Mouse (Mus musculus): ENCODE measurements around the gene 1110002E22Rik.

1110002E22Rik gene

DNA sequence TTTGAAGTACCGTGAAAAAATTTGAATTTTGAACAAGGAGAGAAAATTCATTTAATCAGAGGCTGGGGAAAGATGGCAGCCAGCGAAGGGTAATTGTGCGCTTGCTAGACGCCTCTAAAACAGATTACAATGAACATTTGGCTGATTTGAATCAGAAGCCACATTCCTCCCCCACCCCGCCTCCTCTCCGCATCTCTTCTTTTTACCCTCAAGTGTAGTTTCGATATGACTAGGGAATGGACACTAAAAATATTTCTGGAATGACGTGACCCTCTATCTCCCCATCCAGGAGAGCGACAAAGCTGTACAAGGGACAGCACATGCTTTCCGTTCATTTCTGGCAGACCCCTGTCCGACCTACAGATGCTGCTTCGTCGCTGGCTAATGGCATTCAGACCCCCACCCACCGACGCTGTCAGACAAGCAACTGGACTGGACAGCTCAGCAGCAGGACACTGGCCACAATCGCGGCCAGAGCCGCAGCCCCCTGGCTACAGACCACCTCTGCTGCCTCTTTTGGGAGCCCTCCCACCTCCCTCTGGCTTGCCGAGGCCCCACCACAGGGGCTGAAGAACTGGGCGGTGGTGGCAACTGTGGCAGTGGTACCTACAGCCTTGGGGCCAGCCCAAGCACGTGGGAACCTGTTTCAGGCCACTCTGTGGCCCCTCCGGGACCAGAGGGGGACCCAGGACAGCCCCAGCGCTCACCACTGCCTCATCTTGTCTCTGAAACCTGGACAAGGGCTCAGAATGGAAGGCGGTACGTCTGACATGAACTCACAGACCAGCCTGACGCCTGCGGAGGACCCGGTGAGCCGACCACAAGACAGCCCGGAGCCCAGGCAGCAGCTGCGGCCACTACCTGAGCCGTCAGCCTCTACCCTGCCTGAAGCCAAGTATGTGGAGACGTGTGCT lies at the start of gene 1110002E22Rik:
Gene 1110002E22Rik, plus strand, starts transcription at position 321 of the 914 bp plus-strand sequence.
- DNase-seq: no peak

GRCm38 (mm10) chr3:138016810-138017209 lies 48.0 kb upstream of the 1110002E22Rik start:
- DNase-seq: no peak

DNA sequence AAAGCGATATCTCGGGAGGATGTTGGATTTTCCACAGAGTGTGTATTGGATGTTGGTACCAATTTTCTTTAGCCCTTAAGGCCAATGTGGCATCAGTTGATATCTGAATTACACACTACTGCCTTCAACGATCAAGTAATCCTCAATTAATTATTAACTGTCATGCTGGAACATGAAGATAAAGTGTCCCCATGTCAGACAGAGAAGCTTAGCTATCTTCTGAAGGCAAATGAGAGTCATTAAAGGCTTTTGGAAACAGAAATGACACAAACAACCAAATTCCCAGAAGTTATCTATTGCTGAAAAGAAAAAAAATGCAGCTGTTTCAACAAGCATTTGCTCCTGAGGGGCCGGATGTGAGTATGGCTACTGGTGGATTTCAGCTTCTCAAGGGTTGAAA lies 42.8 kb upstream of the 1110002E22Rik start:
- DNase-seq: no peak

GRCm38 (mm10) chr3:138022651-138023050 lies 42.2 kb upstream of the 1110002E22Rik start:
- no peak for DNase-seq

- no peak for DNase-seq
Measured at GRCm38 (mm10) chr3:138026286-138026685, 38.6 kb upstream of the 1110002E22Rik start.

GRCm38 (mm10) chr3:138027575-138028362 lies 37.1 kb upstream of the 1110002E22Rik start:
- no peak for DNase-seq

- DNase-seq: peak; percentile 59
Measured at GRCm38 (mm10) chr3:138029351-138029750, 35.5 kb upstream of the 1110002E22Rik start.

DNA sequence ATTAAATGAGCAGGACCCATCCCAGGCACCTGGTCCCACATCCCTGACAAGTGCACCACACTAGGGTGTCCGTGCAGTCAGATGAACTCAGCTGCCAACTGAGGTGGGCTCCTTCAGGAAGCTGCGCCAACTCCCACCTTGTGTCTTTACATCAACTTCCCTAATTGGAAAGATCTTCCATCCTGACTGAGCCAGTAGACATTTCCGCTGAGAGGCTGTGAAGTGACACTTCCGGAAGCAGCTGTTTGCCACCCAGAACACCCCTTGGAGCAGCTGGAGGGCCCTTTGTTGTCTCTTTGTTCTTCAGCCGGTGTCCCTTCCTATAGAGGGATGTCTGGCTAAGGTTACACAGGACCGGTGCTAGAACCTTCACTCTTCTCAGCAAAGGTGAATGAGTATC lies 34.3 kb upstream of the 1110002E22Rik start:
- no peak for DNase-seq

GRCm38 (mm10) chr3:138033986-138034385 lies 30.9 kb upstream of the 1110002E22Rik start:
- DNase-seq: no peak

GRCm38 (mm10) chr3:138040938-138041337 lies 23.9 kb upstream of the 1110002E22Rik start:
- no peak for DNase-seq

GRCm38 (mm10) chr3:138041591-138042301 lies 23.1 kb upstream of the 1110002E22Rik start:
- no peak for DNase-seq

DNA sequence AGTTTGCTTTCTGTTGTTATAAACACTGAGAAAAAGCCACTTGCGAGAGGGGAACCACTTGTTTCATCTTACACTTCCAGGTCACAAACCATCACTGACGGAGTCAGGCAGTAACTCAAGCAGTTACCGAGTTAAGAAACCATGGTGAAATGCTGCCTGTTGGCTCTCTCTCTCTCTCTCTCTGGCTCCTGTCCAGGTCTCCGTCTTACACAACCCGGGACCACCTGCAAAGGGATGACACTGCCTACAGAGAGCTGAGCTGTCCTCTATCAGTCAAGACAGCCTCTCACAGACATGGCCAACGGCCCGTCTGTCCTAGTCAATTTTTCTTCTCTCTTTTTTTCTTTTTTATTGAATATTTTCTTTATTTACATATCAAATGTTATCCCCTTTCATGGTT lies 21.5 kb upstream of the 1110002E22Rik start:
- DNase-seq: no peak

GRCm38 (mm10) chr3:138049555-138049954 lies 15.3 kb upstream of the 1110002E22Rik start:
- DNase-seq: no peak

GRCm38 (mm10) chr3:138050772-138051171 lies 14.1 kb upstream of the 1110002E22Rik start:
- DNase-seq: no peak

DNA sequence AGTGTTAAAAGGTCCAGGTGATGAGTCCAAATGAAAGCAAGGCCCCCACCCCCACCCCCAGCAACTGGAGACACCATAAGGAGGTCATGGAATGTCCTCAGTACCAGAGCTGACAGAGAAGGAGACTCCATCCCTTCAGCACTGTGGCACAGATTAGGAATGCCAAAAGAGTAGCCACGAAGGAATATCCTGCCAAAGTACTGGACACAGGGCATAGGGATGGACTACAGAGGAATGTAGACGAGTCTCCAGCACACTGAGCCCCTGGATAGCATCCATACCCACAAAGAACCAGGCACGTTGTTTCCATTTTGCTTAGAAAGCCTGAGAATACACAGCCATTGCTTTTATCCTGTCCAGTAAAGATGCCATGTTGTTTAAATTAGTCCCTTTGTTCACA lies 13.4 kb upstream of the 1110002E22Rik start:
- no peak for DNase-seq

GRCm38 (mm10) chr3:138053969-138054368 lies 10.9 kb upstream of the 1110002E22Rik start:
- DNase-seq: no peak

- DNase-seq: no peak
Measured at GRCm38 (mm10) chr3:138056976-138057375, 7.9 kb upstream of the 1110002E22Rik start.

DNA sequence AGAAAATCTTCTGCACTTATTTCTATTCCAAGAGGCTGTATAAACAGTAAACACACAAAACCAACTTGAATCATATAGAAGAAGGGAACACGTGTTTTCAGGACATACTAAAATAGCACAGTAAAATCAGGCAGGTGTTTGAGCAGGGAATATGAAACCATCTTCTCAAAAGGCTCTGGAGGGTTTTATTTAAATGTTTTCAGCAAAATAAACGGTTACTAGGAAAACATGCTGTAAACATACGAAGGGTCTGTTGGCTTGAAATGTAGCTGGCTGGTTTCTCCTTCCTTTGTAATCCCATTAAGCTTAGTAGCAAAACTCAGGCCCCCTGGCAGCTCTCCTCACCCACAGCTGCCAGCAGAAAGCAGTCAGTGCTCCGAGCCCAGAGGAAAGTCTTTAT lies 6.6 kb upstream of the 1110002E22Rik start:
- no peak for DNase-seq

GRCm38 (mm10) chr3:138060429-138060828 lies 4.4 kb upstream of the 1110002E22Rik start:
- DNase-seq: no peak

DNA sequence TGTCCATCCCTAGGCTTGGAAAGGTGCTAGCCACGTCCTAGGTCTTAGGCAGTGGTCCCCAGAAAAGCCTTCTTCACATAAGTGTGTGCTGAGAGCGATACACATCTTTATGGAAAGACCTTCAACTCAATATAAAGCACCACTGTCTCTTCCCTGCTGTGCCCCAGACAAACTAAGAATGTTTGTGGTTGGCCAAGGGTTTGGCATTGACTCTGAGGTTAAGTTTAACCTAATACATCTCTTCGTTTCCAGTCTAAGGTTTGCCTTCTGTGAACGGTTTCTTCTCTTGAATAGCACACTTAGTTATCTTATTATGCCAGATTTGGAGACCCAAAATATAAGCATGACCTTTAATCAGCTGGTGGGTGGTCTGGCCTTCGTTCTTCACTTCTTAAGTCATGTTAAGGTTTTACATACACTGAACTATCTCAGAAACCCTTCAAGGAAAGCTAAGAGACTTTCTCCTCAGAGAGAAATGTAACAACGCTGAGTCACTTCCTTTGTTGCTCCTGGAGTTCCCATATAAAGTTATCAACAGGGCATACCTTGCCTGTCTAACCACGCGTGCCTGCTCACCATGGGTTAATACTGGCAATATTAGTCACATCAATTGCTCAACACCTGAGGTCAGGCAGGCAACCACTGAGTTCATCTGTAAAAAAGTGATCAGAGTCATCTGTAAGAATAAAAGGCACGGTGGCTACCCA lies 3.5 kb upstream of the 1110002E22Rik start:
- DNase-seq: no peak

DNA sequence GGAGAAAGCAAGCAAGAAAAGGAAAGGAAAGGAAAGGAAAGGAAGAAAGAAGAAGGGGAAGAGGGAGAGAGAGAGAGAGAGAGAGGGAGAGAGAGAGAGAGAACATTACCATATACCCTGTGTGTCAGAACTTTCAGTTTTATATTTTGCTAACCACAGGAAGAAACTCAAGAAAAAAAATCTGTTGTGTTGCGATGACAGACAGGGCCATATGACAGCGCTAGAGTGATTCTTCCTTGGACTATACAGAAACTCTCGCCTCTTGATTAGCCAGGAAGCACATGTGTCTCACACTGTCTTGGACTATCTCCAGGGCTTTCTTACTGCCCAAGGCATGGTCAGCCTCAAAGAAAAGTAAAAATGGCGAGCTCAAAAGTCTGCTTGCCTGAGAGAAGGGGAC lies 2.2 kb upstream of the 1110002E22Rik start:
- no peak for DNase-seq

DNA sequence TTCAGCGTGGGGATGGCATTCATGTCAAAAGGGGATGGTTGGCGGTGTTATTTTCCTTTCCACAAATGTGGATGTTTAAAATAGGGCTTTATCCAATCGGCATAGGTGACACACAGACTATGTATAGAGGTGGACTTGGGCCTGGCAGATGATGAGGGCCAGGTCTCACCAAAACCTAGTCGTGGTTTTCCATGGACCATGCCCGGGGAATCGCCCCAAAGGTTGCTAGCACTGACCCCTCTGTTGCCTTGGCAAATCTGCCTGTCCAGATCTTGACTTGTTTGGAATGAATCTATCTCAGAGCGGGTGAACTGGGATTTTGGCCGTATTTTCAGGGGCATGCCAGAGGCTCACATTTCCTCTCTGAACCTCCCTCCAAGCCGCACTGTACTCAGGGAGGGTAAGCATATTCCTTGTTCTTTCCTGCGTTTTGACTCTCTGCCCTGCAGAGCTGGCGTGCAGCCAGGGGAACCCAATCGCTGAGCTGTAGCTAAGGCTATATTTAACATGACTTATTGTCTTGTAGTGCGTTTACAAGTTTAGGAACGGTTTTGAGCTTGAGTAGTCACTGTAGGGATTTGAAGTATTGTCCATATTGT lies 1.0 kb upstream of the 1110002E22Rik start:
- peak; percentile 14 for DNase-seq

Data from kidney, adult 9 months (tissue).